Mouse (Mus musculus): ENCODE measurements around the gene Tiam2. TPM values are rescaled to one million over a fixed set of nuclear protein-coding genes. Genes with fewer than 3 reads are reported as not detected.

The Tiam2 gene
- polyA plus RNA-seq, 1 experiment, result 254 TPM

DNA sequence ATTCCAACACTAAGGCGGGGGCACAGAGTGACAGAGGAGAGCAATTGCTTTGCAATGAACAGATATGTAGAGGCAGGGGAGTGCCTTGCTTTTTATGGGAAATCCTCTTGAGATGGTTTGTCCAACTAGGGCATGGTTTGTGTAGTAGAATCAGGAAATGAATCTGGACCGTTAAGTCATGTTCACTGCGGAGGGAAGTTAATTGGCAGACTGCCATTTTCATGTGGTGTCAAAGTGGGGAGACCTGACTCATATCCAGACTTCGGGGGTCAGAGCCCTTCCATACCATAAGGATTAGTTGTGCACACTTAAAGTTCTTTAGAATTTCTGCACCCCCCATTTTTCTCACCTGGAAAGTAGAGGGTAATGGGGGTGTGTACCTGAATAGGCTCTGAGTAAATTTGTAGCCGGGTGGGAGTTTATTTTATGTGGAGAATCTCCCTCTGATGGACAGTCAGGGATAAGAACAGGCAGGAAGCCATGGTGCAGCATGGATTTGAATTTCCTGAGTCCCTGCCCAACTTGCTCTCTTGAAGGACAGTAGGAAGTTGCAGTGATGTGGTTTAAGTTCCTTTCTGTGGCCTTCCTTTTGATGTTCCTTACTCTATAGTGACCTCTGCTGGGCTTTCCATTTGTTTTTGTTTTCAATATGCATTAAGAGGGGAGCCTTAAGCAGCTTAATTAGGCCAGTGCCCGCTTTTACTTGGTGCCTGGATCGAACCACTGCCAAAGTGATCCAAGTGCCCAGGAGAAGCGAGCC lies 120.0 kb downstream of the Tiam2 start:
- Histone ChIP-seq H3K4me1 (ENCODE audit: control insufficient read depth, insufficient read depth, low read length) (peaks cover 5% of the 10 kb centered on the region), H3K27ac (ENCODE audit: insufficient read depth, low read depth, low read length) (no peak overlapping the region), H3K4me3 (ENCODE audit: insufficient read depth, low read depth, low read length) (no peak overlapping the region)
- 47% methylated on average over 8 of the region's 8 CpGs for WGBS
- TF ChIP-seq POLR2A (IDR thresholded peaks at IDR 0.05; ENCODE audit: insufficient read depth, low read depth, low read length) (no peak), CTCF (IDR thresholded peaks at IDR 0.05; ENCODE audit: insufficient read depth, low read depth, low read length) (no peak)

DNA sequence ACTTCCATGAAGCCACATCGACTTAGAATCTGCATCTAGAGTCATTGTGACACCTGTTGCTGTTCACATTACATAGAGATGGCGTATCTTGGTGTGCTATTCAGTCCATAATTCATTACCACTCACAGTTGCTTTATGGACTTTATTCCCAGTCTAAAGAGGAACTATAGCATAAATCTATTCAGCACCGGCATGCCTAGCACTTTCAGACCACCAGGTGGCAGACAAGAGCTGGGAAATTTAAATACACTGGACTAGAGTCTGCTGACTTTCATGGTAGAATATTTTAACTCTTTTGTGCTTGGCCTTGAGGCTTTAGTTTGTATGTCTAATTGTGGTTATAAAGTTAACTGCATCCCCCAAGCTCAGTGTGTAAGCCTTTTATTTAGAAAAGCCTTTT lies 122.4 kb downstream of the Tiam2 start:
- no peaks in the 10 kb centered on the region for H3K4me1 ChIP-seq (ENCODE audit: control insufficient read depth, insufficient read depth, low read length)
- H3K27ac ChIP-seq (ENCODE audit: insufficient read depth, low read depth, low read length), result no peak overlapping the region
- H3K4me3 ChIP-seq (ENCODE audit: insufficient read depth, low read depth, low read length), result no peak overlapping the region
- WGBS, result 45% methylated on average over 3 of the region's 3 CpGs
- TF ChIP-seq POLR2A (IDR thresholded peaks at IDR 0.05; ENCODE audit: insufficient read depth, low read depth, low read length), result no peak
- no peak for TF ChIP-seq CTCF (IDR thresholded peaks at IDR 0.05; ENCODE audit: insufficient read depth, low read depth, low read length)

DNA sequence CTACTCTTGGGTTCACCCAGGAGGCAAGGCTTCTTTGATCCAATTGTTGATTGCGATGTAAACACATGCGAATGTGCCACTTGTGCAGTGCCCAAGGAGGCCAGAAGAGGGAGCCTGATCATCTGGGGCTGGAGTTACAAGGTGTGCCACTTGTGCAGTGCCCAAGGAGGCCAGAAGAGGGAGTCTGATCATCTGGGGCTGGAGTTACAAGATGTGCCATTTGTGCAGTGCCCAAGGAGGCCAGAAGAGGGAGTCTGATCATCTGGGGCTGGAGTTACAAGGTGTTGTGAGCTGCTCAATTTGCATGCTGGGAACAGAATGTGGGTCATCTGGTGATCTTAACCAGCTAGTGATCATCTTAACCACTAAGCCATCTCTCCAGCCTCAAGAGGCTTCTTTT lies 124.7 kb downstream of the Tiam2 start:
- H3K4me3 ChIP-seq (ENCODE audit: insufficient read depth, low read depth, low read length), result no peak overlapping the region
- TF ChIP-seq CTCF (IDR thresholded peaks at IDR 0.05; ENCODE audit: insufficient read depth, low read depth, low read length) (peak; percentile 84), POLR2A (IDR thresholded peaks at IDR 0.05; ENCODE audit: insufficient read depth, low read depth, low read length) (no peak)
- peaks cover 4% of the 10 kb centered on the region; the same call in 1 of the 2 replicates for H3K4me1 ChIP-seq (ENCODE audit: control insufficient read depth, insufficient read depth, low read length)
- H3K27ac ChIP-seq (ENCODE audit: insufficient read depth, low read depth, low read length), result no peak overlapping the region
- 63% methylated on average over 2 of the region's 2 CpGs for WGBS

DNA sequence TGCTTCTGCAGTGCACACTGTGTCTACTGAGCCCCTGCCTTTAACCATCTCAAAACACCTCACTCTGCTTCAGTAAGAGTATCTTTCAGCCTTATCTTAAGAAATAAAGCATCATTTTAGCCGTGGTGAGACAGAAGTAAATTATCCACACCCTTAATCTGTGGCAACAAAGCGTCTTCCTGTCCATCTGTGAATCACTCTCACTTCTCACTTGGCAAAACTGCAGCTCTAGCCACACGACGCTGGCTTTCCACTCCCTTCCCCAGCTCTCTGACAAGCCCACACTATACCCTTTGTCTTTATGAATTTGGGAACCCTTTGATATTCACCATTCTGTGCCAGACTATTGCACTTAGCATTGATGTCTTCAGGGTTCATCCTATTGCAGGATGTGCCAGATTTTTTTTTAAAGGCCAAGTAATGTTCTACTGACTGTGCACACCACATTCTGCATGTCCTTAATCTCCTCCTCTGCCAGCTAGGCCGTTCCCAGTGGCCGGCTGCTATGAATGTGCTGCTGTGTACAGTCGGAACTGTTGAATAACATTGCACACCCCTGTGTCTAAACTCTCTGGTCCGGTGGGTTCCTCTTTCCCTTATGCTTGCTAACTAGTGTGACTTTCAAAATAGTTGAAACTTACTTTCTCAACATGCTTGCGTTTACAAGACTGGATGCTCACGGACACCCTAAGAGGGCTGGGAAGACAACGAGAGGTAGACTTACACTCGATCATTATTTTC lies 126.4 kb downstream of the Tiam2 start:
- H3K27ac ChIP-seq (ENCODE audit: insufficient read depth, low read depth, low read length), result no peak overlapping the region

DNA sequence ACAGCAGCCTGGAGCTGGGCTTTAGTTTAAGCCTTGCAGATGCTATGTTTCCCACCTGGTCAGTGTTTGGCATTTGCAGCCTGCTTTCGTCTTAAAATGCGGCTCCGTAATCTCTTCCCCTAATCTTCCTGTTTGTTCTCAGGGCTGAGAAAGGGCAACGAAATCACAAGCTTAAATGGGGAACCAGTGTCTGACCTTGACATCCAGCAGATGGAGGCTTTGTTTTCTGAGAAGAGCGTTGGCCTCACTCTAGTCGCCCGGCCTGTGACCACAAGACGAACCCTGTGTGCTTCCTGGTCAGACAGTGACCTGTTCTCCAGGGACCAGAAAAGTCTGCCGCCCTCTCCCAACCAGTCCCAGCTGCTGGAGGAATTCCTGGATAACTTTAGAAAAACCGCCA lies 127.6 kb downstream of the Tiam2 start:
- TF ChIP-seq POLR2A (IDR thresholded peaks at IDR 0.05; ENCODE audit: insufficient read depth, low read depth, low read length) (no peak), CTCF (IDR thresholded peaks at IDR 0.05; ENCODE audit: insufficient read depth, low read depth, low read length) (no peak)
- WGBS, result 53% methylated on average over 10 of the region's 10 CpGs
- H3K4me3 ChIP-seq (ENCODE audit: insufficient read depth, low read depth, low read length), result no peak overlapping the region

More for the DNA sequence above, 126.4 kb downstream of the Tiam2 start:
- peaks cover 4% of the 10 kb centered on the region; the same call in 1 of the 2 replicates for H3K4me1 ChIP-seq (ENCODE audit: control insufficient read depth, insufficient read depth, low read length)
- no peak for TF ChIP-seq POLR2A (IDR thresholded peaks at IDR 0.05; ENCODE audit: insufficient read depth, low read depth, low read length)
- no peak for TF ChIP-seq CTCF (IDR thresholded peaks at IDR 0.05; ENCODE audit: insufficient read depth, low read depth, low read length)
- no peak overlapping the region for H3K4me3 ChIP-seq (ENCODE audit: insufficient read depth, low read depth, low read length)
- 77% methylated on average over 12 of the region's 12 CpGs for WGBS

DNA sequence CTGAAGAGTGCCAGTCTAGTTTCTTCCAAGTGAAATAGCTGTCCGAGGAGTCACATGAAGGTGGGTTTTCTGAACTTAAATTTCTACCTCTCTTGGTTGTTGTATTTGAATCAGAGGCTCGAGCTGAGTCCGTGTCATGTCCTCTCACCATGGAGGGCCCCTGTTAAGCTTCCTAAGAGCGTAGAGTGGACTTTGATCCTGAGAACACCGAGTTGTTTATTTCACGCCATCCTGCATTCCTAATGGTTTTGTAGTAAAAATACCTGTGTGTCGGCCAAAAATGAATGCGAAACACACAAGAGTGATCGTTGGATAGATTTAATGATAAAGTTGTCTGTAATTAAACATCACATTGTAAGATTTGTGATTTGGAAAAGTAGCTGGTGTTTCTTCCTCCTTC lies 128.5 kb downstream of the Tiam2 start:
- H3K4me1 ChIP-seq (ENCODE audit: control insufficient read depth, insufficient read depth, low read length), result peaks cover 4% of the 10 kb centered on the region; the same call in 1 of the 2 replicates
- no peak overlapping the region for H3K4me3 ChIP-seq (ENCODE audit: insufficient read depth, low read depth, low read length)
- 87% methylated on average over 9 of the region's 9 CpGs for WGBS
- no peak overlapping the region for H3K27ac ChIP-seq (ENCODE audit: insufficient read depth, low read depth, low read length)
- TF ChIP-seq CTCF (IDR thresholded peaks at IDR 0.05; ENCODE audit: insufficient read depth, low read depth, low read length), result no peak
- no peak for TF ChIP-seq POLR2A (IDR thresholded peaks at IDR 0.05; ENCODE audit: insufficient read depth, low read depth, low read length)

More for the DNA sequence above, 127.6 kb downstream of the Tiam2 start:
- no peak overlapping the region for H3K27ac ChIP-seq (ENCODE audit: insufficient read depth, low read depth, low read length)
- peaks cover 4% of the 10 kb centered on the region; the same call in 1 of the 2 replicates for H3K4me1 ChIP-seq (ENCODE audit: control insufficient read depth, insufficient read depth, low read length)

DNA sequence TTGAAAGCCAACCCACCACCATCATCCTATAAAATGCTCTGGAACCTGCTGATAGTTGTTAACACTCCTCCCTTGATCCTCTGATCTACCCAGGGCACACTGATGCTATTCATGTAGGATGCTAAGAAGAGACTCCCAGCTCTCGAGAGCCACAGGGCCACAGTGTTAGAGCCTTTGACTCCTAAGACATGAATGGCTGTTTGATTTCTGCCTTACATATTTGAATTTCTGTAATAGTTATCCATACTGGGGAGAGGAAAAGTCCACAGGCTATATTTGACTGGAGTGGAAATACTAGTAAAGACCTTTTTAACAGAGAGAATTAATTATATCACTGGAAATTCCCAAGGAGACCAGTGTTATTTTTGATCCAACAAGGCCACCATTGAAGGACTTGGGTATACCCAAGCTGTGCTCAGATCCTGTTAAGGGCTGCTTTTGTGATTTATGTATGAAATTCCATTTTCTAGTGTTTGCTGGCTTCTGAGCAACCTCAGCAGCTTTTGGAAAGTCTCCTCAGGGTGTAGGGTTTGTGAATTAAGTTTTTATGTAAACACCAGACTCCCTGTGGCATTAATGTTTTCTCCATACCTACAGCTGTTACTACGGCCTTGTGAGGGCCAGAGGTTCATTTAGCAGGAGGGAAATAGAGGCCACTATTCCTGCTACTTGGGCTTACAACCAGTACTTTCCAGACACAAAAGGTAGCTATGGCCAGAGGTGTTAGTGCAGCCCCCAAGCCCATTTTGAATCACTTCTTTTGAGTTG lies 131.7 kb downstream of the Tiam2 start:
- WGBS, result 87% methylated on average over 2 of the region's 2 CpGs
- Histone ChIP-seq H3K27ac (ENCODE audit: insufficient read depth, low read depth, low read length) (no peak overlapping the region), H3K4me3 (ENCODE audit: insufficient read depth, low read depth, low read length) (no peak overlapping the region), H3K4me1 (ENCODE audit: control insufficient read depth, insufficient read depth, low read length) (peaks cover 9% of the 10 kb centered on the region; the same call in 1 of the 2 replicates)
- TF ChIP-seq CTCF (IDR thresholded peaks at IDR 0.05; ENCODE audit: insufficient read depth, low read depth, low read length) (no peak), POLR2A (IDR thresholded peaks at IDR 0.05; ENCODE audit: insufficient read depth, low read depth, low read length) (no peak)

DNA sequence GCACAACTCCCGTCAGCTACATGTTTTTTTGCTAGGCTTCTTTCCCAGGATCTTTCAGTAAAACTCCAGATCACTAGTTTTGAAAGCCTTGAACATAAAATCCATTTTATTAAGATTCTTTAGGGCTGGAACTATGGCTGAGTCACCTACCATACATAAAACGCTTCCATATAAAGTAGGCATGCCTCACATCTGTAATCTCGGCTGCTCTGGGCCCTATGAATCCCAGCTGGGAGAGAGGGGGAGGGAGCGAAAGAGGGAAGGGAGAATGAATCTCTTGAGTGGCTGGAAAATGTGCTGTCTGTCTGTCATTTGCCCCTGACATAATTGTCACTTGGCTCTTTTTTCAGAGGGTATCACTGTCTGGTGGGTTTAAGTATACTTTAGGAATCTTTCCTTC lies 139.5 kb downstream of the Tiam2 start:
- no peak overlapping the region for H3K4me3 ChIP-seq (ENCODE audit: insufficient read depth, low read depth, low read length)
- peak overlapping the region; percentile 36; the same call in 1 of the 2 replicates for H3K27ac ChIP-seq (ENCODE audit: insufficient read depth, low read depth, low read length)
- WGBS, result 54% methylated on average over 4 of the region's 4 CpGs
- TF ChIP-seq POLR2A (IDR thresholded peaks at IDR 0.05; ENCODE audit: insufficient read depth, low read depth, low read length), result no peak
- no peak for TF ChIP-seq CTCF (IDR thresholded peaks at IDR 0.05; ENCODE audit: insufficient read depth, low read depth, low read length)
- H3K4me1 ChIP-seq (ENCODE audit: control insufficient read depth, insufficient read depth, low read length), result peaks cover 13% of the 10 kb centered on the region

All from olfactory bulb, adult 2 months (tissue).